31 mouse cellular contexts compared by ENCODE assay signal in the genomic region with DNA sequence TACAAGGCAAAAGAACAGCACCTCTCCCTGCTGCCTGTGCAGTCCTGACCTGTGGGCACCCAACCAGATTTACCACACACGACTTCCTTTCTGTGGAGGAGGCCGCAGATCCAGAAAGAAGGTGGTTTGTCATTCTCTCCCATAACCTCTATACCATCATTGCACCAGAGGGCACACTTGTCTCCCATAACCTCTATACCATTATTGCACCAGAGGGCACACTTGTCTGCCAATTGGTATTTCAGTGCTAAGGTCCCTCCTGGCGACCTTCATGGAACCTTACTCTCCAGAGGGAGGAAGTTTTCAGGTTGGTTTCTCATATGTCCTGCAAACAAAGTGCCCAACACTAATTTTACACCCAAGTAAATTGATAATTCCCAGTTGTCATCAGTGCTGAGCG. TPM values are rescaled to one million over a fixed set of nuclear protein-coding genes. Genes with fewer than 3 reads are reported as not detected.
DNase-seq lines count a peak whose midpoint lies in the region; ATAC-seq and TF ChIP-seq lines count a peak whose summit lies in the region.
"Had no signal": no experiment of that assay in that cellular context is flagged by ENCODE, and none has a peak within 500 bp of the region (broad histone marks: within the 10 kb centered on the region; RNA-seq: fewer than 3 reads in every experiment).

No protein-coding gene starts in this region.

- no peak for ATAC-seq in forebrain, embryonic 11.5 days (replicated peaks; ENCODE audit: low FRiP score)
- no peak for ATAC-seq in forebrain, embryonic 16.5 days
- no peak for ATAC-seq in intestine, postnatal 0 days
- no peak for ATAC-seq in intestine, embryonic 16.5 days
- ATAC-seq in midbrain, postnatal 0 days (ENCODE audit: low FRiP score): no peak
- ATAC-seq in midbrain, embryonic 14.5 days (ENCODE audit: low FRiP score, low TSS enrichment): no peak
- ATAC-seq in stomach, postnatal 0 days (ENCODE audit: low FRiP score, low TSS enrichment): no peak
- ATAC-seq: midbrain, embryonic 16.5 days had no signal

- H3K9me3 ChIP-seq in forebrain, embryonic 11.5 days (ENCODE audit: control insufficient read depth, low read length): no peaks in the 10 kb centered on the region
- no peaks in the 10 kb centered on the region for H3K9me3 ChIP-seq in forebrain, embryonic 16.5 days (ENCODE audit: control insufficient read depth, low read length)
- no peaks in the 10 kb centered on the region for H3K9me3 ChIP-seq in intestine, postnatal 0 days (ENCODE audit: control insufficient read depth)
- no peaks in the 10 kb centered on the region for H3K9me3 ChIP-seq in intestine, embryonic 16.5 days (ENCODE audit: control insufficient read depth, low read length)
- no peaks in the 10 kb centered on the region for H3K9me3 ChIP-seq in midbrain, postnatal 0 days (ENCODE audit: low read length)
- no peaks in the 10 kb centered on the region; the same call in 1 of the 2 replicates for H3K9me3 ChIP-seq in midbrain, embryonic 14.5 days (ENCODE audit: control insufficient read depth, low read length)
- no peaks in the 10 kb centered on the region for H3K9me3 ChIP-seq in stomach, postnatal 0 days (ENCODE audit: control insufficient read depth, low read length)
- H3K9me3 ChIP-seq: embryonic facial prominence, embryonic 12.5 days; hindbrain, embryonic 12.5 days; liver, embryonic 15.5 days; midbrain, embryonic 10.5 days; neural tube, embryonic 12.5 days had no signal

- H3K27me3 ChIP-seq in forebrain, embryonic 11.5 days (ENCODE audit: control insufficient read depth, insufficient read depth, low read length): no peaks in the 10 kb centered on the region
- no peaks in the 10 kb centered on the region for H3K27me3 ChIP-seq in forebrain, embryonic 16.5 days (replicated peaks; ENCODE audit: control insufficient read depth, insufficient read depth, low read length)
- no peaks in the 10 kb centered on the region for H3K27me3 ChIP-seq in intestine, postnatal 0 days (replicated peaks; ENCODE audit: control insufficient read depth, insufficient read depth, low read length)
- H3K27me3 ChIP-seq in intestine, embryonic 16.5 days (replicated peaks; ENCODE audit: control insufficient read depth, insufficient read depth, low read length): no peaks in the 10 kb centered on the region
- H3K27me3 ChIP-seq in midbrain, postnatal 0 days (ENCODE audit: insufficient read depth, low read length): no peaks in the 10 kb centered on the region
- H3K27me3 ChIP-seq in midbrain, embryonic 14.5 days (ENCODE audit: control insufficient read depth, insufficient read depth, low read length): no peaks in the 10 kb centered on the region
- H3K27me3 ChIP-seq in stomach, postnatal 0 days (ENCODE audit: control insufficient read depth, insufficient read depth, low read length): no peaks in the 10 kb centered on the region
- H3K27me3 ChIP-seq: embryonic facial prominence, embryonic 12.5 days; hindbrain, embryonic 12.5 days; liver, embryonic 15.5 days had no signal

- peaks cover 3% of the 10 kb centered on the region for H3K4me1 ChIP-seq in forebrain, embryonic 11.5 days (replicated peaks; ENCODE audit: control insufficient read depth, insufficient read depth, low read length)
- H3K4me1 ChIP-seq in forebrain, embryonic 16.5 days (replicated peaks; ENCODE audit: control insufficient read depth, insufficient read depth, low read length): peaks cover 3% of the 10 kb centered on the region; the same call in 1 of the 2 replicates
- H3K4me1 ChIP-seq in intestine, postnatal 0 days (replicated peaks; ENCODE audit: control insufficient read depth, insufficient read depth, low read length): no peaks in the 10 kb centered on the region
- no peaks in the 10 kb centered on the region for H3K4me1 ChIP-seq in intestine, embryonic 16.5 days (ENCODE audit: control insufficient read depth, insufficient read depth, low read length)
- H3K4me1 ChIP-seq in midbrain, postnatal 0 days (ENCODE audit: insufficient read depth, low read length): no peaks in the 10 kb centered on the region
- H3K4me1 ChIP-seq in midbrain, embryonic 14.5 days (ENCODE audit: control insufficient read depth, insufficient read depth, low read length): no peaks in the 10 kb centered on the region
- H3K4me1 ChIP-seq in stomach, postnatal 0 days (replicated peaks; ENCODE audit: control insufficient read depth, insufficient read depth): no peaks in the 10 kb centered on the region
- H3K4me1 ChIP-seq: embryonic facial prominence, embryonic 12.5 days; hindbrain, embryonic 12.5 days; liver, embryonic 15.5 days had no signal

- no peak for TF ChIP-seq EP300 in stomach, postnatal 0 days (optimal IDR thresholded peaks at IDR 0.05)

- no peak overlapping the region for H3K9ac ChIP-seq in forebrain, embryonic 11.5 days (ENCODE audit: low read length)
- H3K9ac ChIP-seq in forebrain, embryonic 16.5 days (replicated peaks; ENCODE audit: low read depth, low read length): no peak overlapping the region
- no peak overlapping the region for H3K9ac ChIP-seq in intestine, postnatal 0 days (ENCODE audit: low read depth, low read length)
- no peak overlapping the region for H3K9ac ChIP-seq in intestine, embryonic 16.5 days (ENCODE audit: low read depth, low read length)
- no peak overlapping the region for H3K9ac ChIP-seq in midbrain, postnatal 0 days (replicated peaks; ENCODE audit: low read length, poor library complexity, severe bottlenecking)
- no peak overlapping the region for H3K9ac ChIP-seq in midbrain, embryonic 14.5 days (replicated peaks; ENCODE audit: low read length)
- H3K9ac ChIP-seq in stomach, postnatal 0 days (ENCODE audit: low read length): no peak overlapping the region
- H3K9ac ChIP-seq: embryonic facial prominence, embryonic 12.5 days; hindbrain, embryonic 12.5 days; liver, embryonic 15.5 days; neural tube, embryonic 12.5 days had no signal

- H3K36me3 ChIP-seq in forebrain, embryonic 11.5 days (ENCODE audit: control insufficient read depth, insufficient read depth, low read length): no peaks in the 10 kb centered on the region
- no peaks in the 10 kb centered on the region for H3K36me3 ChIP-seq in forebrain, embryonic 16.5 days (ENCODE audit: control insufficient read depth, insufficient read depth)
- no peaks in the 10 kb centered on the region for H3K36me3 ChIP-seq in intestine, postnatal 0 days (ENCODE audit: control insufficient read depth, insufficient read depth)
- no peaks in the 10 kb centered on the region for H3K36me3 ChIP-seq in intestine, embryonic 16.5 days (ENCODE audit: control insufficient read depth, insufficient read depth, low read length)
- H3K36me3 ChIP-seq in midbrain, postnatal 0 days (ENCODE audit: insufficient read depth, low read length): no peaks in the 10 kb centered on the region
- H3K36me3 ChIP-seq in midbrain, embryonic 14.5 days (ENCODE audit: control insufficient read depth, insufficient read depth, low read length): no peaks in the 10 kb centered on the region
- no peaks in the 10 kb centered on the region for H3K36me3 ChIP-seq in stomach, postnatal 0 days (ENCODE audit: control insufficient read depth, insufficient read depth, low read length)
- H3K36me3 ChIP-seq: embryonic facial prominence, embryonic 12.5 days; hindbrain, embryonic 12.5 days; liver, embryonic 15.5 days; midbrain, embryonic 10.5 days; neural tube, embryonic 12.5 days had no signal

- H3K27ac ChIP-seq in forebrain, embryonic 11.5 days (ENCODE audit: low read depth, low read length): no peak overlapping the region
- no peak overlapping the region for H3K27ac ChIP-seq in forebrain, embryonic 16.5 days (ENCODE audit: low read length)
- no peak overlapping the region for H3K27ac ChIP-seq in intestine, postnatal 0 days (ENCODE audit: low read depth, low read length)
- no peak overlapping the region for H3K27ac ChIP-seq in intestine, embryonic 16.5 days (ENCODE audit: low read length)
- H3K27ac ChIP-seq in midbrain, postnatal 0 days (ENCODE audit: low read depth, low read length): no peak overlapping the region
- H3K27ac ChIP-seq in midbrain, embryonic 14.5 days (replicated peaks; ENCODE audit: low read depth, low read length): no peak overlapping the region
- H3K27ac ChIP-seq in stomach, postnatal 0 days (replicated peaks): no peak overlapping the region
- H3K27ac ChIP-seq: embryonic facial prominence, embryonic 12.5 days; hindbrain, embryonic 12.5 days; kidney, postnatal 0 days; liver, embryonic 15.5 days; midbrain, embryonic 10.5 days; neural tube, embryonic 12.5 days had no signal

- 0 out of 2 replicates have a peak, but pooled peaks have one; percentile 25 for TF ChIP-seq CTCF in intestine, postnatal 0 days (IDR thresholded peaks at IDR 0.05; ENCODE audit: low read depth)
- peak; percentile 41 for TF ChIP-seq CTCF in midbrain, postnatal 0 days (IDR thresholded peaks at IDR 0.05)
- TF ChIP-seq CTCF in stomach, postnatal 0 days (IDR thresholded peaks at IDR 0.05; ENCODE audit: low read depth): peak; percentile 53

- DNase-seq in forebrain, embryonic 11.5 days (ENCODE audit: low spot score): peak; percentile 24
- peak; percentile 3 for DNase-seq in midbrain, postnatal 0 days (ENCODE audit: low spot score)
- DNase-seq in midbrain, embryonic 14.5 days: no peak
- DNase-seq in stomach, postnatal 0 days (ENCODE audit: low spot score): no peak
- no peak for DNase-seq in right cerebral cortex, adult 18-20 months
- DNase-seq: adrenal gland, postnatal 36 days; cerebellum, adult 8-10 months; cerebellum, postnatal 25 days; gastrocnemius, postnatal 14 days; heart, postnatal 36 days; kidney, adult 8-10 months; kidney, postnatal 4 days; layer of hippocampus, postnatal 36 days; left cerebral cortex, postnatal 4 days; lung, postnatal 10 days; right cerebral cortex, postnatal 4 days had no signal

- no peak overlapping the region for H3K4me3 ChIP-seq in forebrain, embryonic 11.5 days (ENCODE audit: low read depth, low read length)
- no peak overlapping the region for H3K4me3 ChIP-seq in forebrain, embryonic 16.5 days (replicated peaks; ENCODE audit: low read length)
- no peak overlapping the region for H3K4me3 ChIP-seq in intestine, postnatal 0 days (ENCODE audit: low read depth, low read length)
- H3K4me3 ChIP-seq in intestine, embryonic 16.5 days (ENCODE audit: low read length): no peak overlapping the region
- no peak overlapping the region for H3K4me3 ChIP-seq in midbrain, postnatal 0 days (ENCODE audit: low read depth, low read length)
- H3K4me3 ChIP-seq in midbrain, embryonic 14.5 days (replicated peaks; ENCODE audit: low read depth, low read length): no peak overlapping the region
- H3K4me3 ChIP-seq in stomach, postnatal 0 days (ENCODE audit: low read depth, low read length): no peak overlapping the region
- H3K4me3 ChIP-seq: embryonic facial prominence, embryonic 12.5 days; hindbrain, embryonic 12.5 days; liver, embryonic 15.5 days; midbrain, embryonic 10.5 days; myocyte; neural tube, embryonic 12.5 days had no signal

- H3K4me2 ChIP-seq in forebrain, embryonic 11.5 days (ENCODE audit: low read depth, low read length, severe bottlenecking): no peak overlapping the region
- no peak overlapping the region for H3K4me2 ChIP-seq in forebrain, embryonic 16.5 days (ENCODE audit: low read length)
- no peak overlapping the region for H3K4me2 ChIP-seq in intestine, postnatal 0 days (replicated peaks; ENCODE audit: low read depth)
- H3K4me2 ChIP-seq in intestine, embryonic 16.5 days (ENCODE audit: low read depth, low read length): no peak overlapping the region
- no peak overlapping the region for H3K4me2 ChIP-seq in midbrain, postnatal 0 days (ENCODE audit: low read depth, low read length, poor library complexity, severe bottlenecking)
- H3K4me2 ChIP-seq in midbrain, embryonic 14.5 days (ENCODE audit: low read length): no peak overlapping the region
- H3K4me2 ChIP-seq in stomach, postnatal 0 days (replicated peaks; ENCODE audit: low read depth): no peak overlapping the region
- H3K4me2 ChIP-seq: embryonic facial prominence, embryonic 12.5 days; heart, embryonic 11.5 days; hindbrain, embryonic 12.5 days; liver, embryonic 15.5 days; neural tube, embryonic 12.5 days had no signal

- WGBS in forebrain, embryonic 11.5 days: 81% methylated on average over 4 of the region's 4 CpGs
- 83% methylated on average over 4 of the region's 4 CpGs for WGBS in forebrain, embryonic 16.5 days
- WGBS in intestine, postnatal 0 days: 78% methylated on average over 4 of the region's 4 CpGs
- 75% methylated on average over 4 of the region's 4 CpGs for WGBS in intestine, embryonic 16.5 days
- 86% methylated on average over 4 of the region's 4 CpGs for WGBS in midbrain, postnatal 0 days
- WGBS in midbrain, embryonic 14.5 days: 85% methylated on average over 4 of the region's 4 CpGs
- WGBS in stomach, postnatal 0 days: 79% methylated on average over 4 of the region's 4 CpGs

RNA-seq across cellular contexts. Expression of a gene that starts 18.1 kb away (rescaled TPM):
- polyA plus RNA-seq in forebrain, embryonic 11.5 days (2014; fragmentation: Nextera tagmentation; extraction: Ambion mirVana): 0.63 and 0.67 TPM in 2 replicates
- 0.39 and 0.58 TPM in 2 replicates for polyA plus RNA-seq in forebrain, embryonic 16.5 days (2015; fragmentation: Nextera tagmentation; extraction: Ambion mirVana)
- polyA plus RNA-seq in intestine, postnatal 0 days (2015; fragmentation: Nextera tagmentation; extraction: Ambion mirVana): 0.43 and 0.56 TPM in 2 replicates
- 0.48 and 0.70 TPM in 2 replicates for polyA plus RNA-seq in intestine, embryonic 16.5 days (2015; fragmentation: Nextera tagmentation; extraction: Ambion mirVana)
- total RNA-seq in midbrain, postnatal 0 days (2014; rRNA removed): not detected in 2 replicates
- 0.12 TPM in 1 of 2 replicates, not detected in the other for polyA plus RNA-seq in midbrain, postnatal 0 days (2015; fragmentation: Nextera tagmentation; extraction: Ambion mirVana)
- polyA plus RNA-seq in midbrain, embryonic 14.5 days (2014; fragmentation: Nextera tagmentation; extraction: Ambion mirVana): 0.49 and 0.50 TPM in 2 replicates
- 0.58 and 1.1 TPM in 2 replicates for polyA plus RNA-seq in stomach, postnatal 0 days (2015; fragmentation: Nextera tagmentation; extraction: Ambion mirVana)
- total RNA-seq: adrenal gland, adult 18-20 months; adrenal gland, postnatal 36 days; gastrocnemius, postnatal 14 days; granulocyte monocyte progenitor cell, adult 5-6 weeks; heart, postnatal 36 days; layer of hippocampus, postnatal 36 days; left cerebral cortex, postnatal 4 days had no signal
- polyA plus RNA-seq: spleen, adult 2 months had no signal

RNA-seq across cellular contexts. Expression of a gene that starts 40.0 kb away (rescaled TPM):
- polyA plus RNA-seq in forebrain, embryonic 11.5 days (2014; fragmentation: Nextera tagmentation; extraction: Ambion mirVana): 6.7 and 6.8 TPM in 2 replicates
- 12.8 and 13.2 TPM in 2 replicates for polyA plus RNA-seq in forebrain, embryonic 16.5 days (2015; fragmentation: Nextera tagmentation; extraction: Ambion mirVana)
- polyA plus RNA-seq in intestine, postnatal 0 days (2015; fragmentation: Nextera tagmentation; extraction: Ambion mirVana): 3.9 and 4.6 TPM in 2 replicates
- 9.2 and 9.6 TPM in 2 replicates for polyA plus RNA-seq in intestine, embryonic 16.5 days (2015; fragmentation: Nextera tagmentation; extraction: Ambion mirVana)
- 28.7 and 32.0 TPM in 2 replicates for total RNA-seq in midbrain, postnatal 0 days (2014; rRNA removed)
- 24.5 and 26.6 TPM in 2 replicates for polyA plus RNA-seq in midbrain, postnatal 0 days (2015; fragmentation: Nextera tagmentation; extraction: Ambion mirVana)
- 21.6 and 33.5 TPM in 2 replicates for polyA plus RNA-seq in midbrain, embryonic 14.5 days (2014; fragmentation: Nextera tagmentation; extraction: Ambion mirVana)
- 0.65 and 1.0 TPM in 2 replicates for polyA plus RNA-seq in stomach, postnatal 0 days (2015; fragmentation: Nextera tagmentation; extraction: Ambion mirVana)

RNA-seq across cellular contexts. Expression of a gene that starts 41.3 kb away (rescaled TPM):
- 436 and 461 TPM in 2 replicates for polyA plus RNA-seq in forebrain, embryonic 11.5 days (2014; fragmentation: Nextera tagmentation; extraction: Ambion mirVana)
- 478 and 525 TPM in 2 replicates for polyA plus RNA-seq in forebrain, embryonic 16.5 days (2015; fragmentation: Nextera tagmentation; extraction: Ambion mirVana)
- polyA plus RNA-seq in intestine, postnatal 0 days (2015; fragmentation: Nextera tagmentation; extraction: Ambion mirVana): 261 and 328 TPM in 2 replicates
- 466 and 492 TPM in 2 replicates for polyA plus RNA-seq in intestine, embryonic 16.5 days (2015; fragmentation: Nextera tagmentation; extraction: Ambion mirVana)
- 252 and 341 TPM in 2 replicates for total RNA-seq in midbrain, postnatal 0 days (2014; rRNA removed)
- polyA plus RNA-seq in midbrain, postnatal 0 days (2015; fragmentation: Nextera tagmentation; extraction: Ambion mirVana): 422 and 475 TPM in 2 replicates
- 283 and 294 TPM in 2 replicates for polyA plus RNA-seq in midbrain, embryonic 14.5 days (2014; fragmentation: Nextera tagmentation; extraction: Ambion mirVana)
- polyA plus RNA-seq in stomach, postnatal 0 days (2015; fragmentation: Nextera tagmentation; extraction: Ambion mirVana): 283 and 303 TPM in 2 replicates

Comparison
In these comparisons a context has a peak if more than half of its experiments do, and no peak if none do; other contexts are left out.
1. DNase-seq: peak in forebrain, embryonic 11.5 days (single experiment) and midbrain, postnatal 0 days (single experiment); none in midbrain, embryonic 14.5 days (single experiment), stomach, postnatal 0 days (single experiment) and right cerebral cortex, adult 18-20 months (single experiment).
2. Peak in every context shown above with its lines, with median percentiles within 50 percentile points of each other: CTCF ChIP-seq.